Mouse (Mus musculus) heart, embryonic 11.5 days (tissue): ENCODE data around the gene Ciao2a. TPM values are rescaled to one million over a fixed set of nuclear protein-coding genes. Genes with fewer than 3 reads are reported as not detected.

ENCODE experiments used
- ATAC-seq: fragments of 200-750 bp; cut with Nextera tagmentation; replicated peaks from 2 replicates; pipeline ENCODE4 v1.8.0; 2017; ENCODE audit warnings: moderate library complexity; ENCODE audit not compliant: insufficient number of reproducible peaks, low FRiP score, low TSS enrichment
- H3K27ac ChIP-seq: fragments of 300-500 bp; sonication (generic); 2 replicates; pipeline ENCODE4 v1.5.1; 2014; ENCODE audit warnings: mild to moderate bottlenecking, low read depth, low read length
- H3K27me3 ChIP-seq: fragments of 300-500 bp; sonication (generic); 2 replicates; pipeline ENCODE4 v1.6.1; 2014; ENCODE audit warnings: mild to moderate bottlenecking, low read length, mixed read lengths; ENCODE audit not compliant: control insufficient read depth, insufficient read depth
- H3K36me3 ChIP-seq: fragments of 300-500 bp; sonication (generic); 2 replicates; pipeline ENCODE4 v1.6.1; 2014; ENCODE audit warnings: mild to moderate bottlenecking, low read length, moderate library complexity, mixed read lengths; ENCODE audit not compliant: control insufficient read depth, insufficient read depth
- H3K4me1 ChIP-seq: fragments of 300-500 bp; sonication (generic); 2 replicates; pipeline ENCODE4 v1.6.1; 2014; ENCODE audit warnings: low read length; ENCODE audit not compliant: control insufficient read depth, insufficient read depth
- H3K4me2 ChIP-seq: fragments of 300-500 bp; sonication (generic); 2 replicates; pipeline ENCODE4 v1.6.1; 2014; ENCODE audit warnings: mild to moderate bottlenecking, moderate library complexity
- H3K4me3 ChIP-seq: fragments of 300-500 bp; sonication (generic); 2 replicates; pipeline ENCODE4 v1.5.1; 2014; ENCODE audit warnings: low read depth, low read length
- H3K9ac ChIP-seq: fragments of 300-500 bp; sonication (generic); 2 replicates; pipeline ENCODE4 v1.6.1; 2014; ENCODE audit warnings: mild to moderate bottlenecking, low read depth, low read length, moderate library complexity
- H3K9me3 ChIP-seq: fragments of 300-500 bp; sonication (generic); replicated peaks from 2 replicates; pipeline ENCODE4 v1.6.1; 2016; ENCODE audit warnings: low read length; ENCODE audit not compliant: control insufficient read depth
- WGBS: fragments of 180-500 bp; shearing (Covaris S2); extraction: QIAGEN DNeasy Blood & Tissue Kit; methylation state at CpG from one replicate; pipeline ENCODE4 v1.1.7; 2014; ENCODE audit not compliant: insufficient replicate concordance; 5-methylcytosine and 5-hydroxymethylcytosine counted together
- polyA plus RNA-seq: library from polyadenylated mRNA; unstranded; fragments of >200 nt; fragmentation: Nextera tagmentation; extraction: Ambion mirVana; gene quantifications from 2 replicates; pipeline ENCODE4 v1.2.1, GENCODE M21; 2014

Gene Ciao2a
- polyA plus RNA-seq, 1 experiment from 2014 or later = 178 TPM

DNA sequence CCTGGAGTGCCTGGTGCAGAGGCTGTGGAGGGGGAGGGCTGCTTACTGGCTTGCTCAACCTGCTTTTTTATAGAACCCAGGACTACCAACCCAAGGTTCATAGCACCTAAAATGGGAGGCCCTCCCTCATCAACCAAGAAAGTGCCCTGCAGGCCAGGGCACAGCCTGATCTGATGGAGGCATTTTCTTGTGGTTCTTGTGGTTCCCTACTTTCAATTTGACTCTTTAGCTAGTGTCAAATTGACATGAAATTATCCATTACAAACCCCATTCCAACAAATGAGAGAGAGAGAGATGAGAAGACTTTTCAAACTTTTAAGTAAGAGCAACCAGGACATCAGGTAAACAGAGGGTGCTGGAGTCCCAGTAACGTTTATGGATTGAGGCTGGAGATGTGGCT is 15.9 kb downstream of the Ciao2a start:
- no peak overlapping the region for H3K27ac ChIP-seq
- H3K4me1 ChIP-seq = no peaks in the 10 kb centered on the region
- H3K9ac ChIP-seq = no peak overlapping the region
- no peak overlapping the region for H3K4me2 ChIP-seq
- no peak overlapping the region for H3K4me3 ChIP-seq
- peaks cover 20% of the 10 kb centered on the region for H3K36me3 ChIP-seq
- H3K27me3 ChIP-seq = no peaks in the 10 kb centered on the region
- ATAC-seq = no peak
- no peaks in the 10 kb centered on the region for H3K9me3 ChIP-seq
- WGBS = 61% methylated on average over 1 of the region's 1 CpGs

DNA sequence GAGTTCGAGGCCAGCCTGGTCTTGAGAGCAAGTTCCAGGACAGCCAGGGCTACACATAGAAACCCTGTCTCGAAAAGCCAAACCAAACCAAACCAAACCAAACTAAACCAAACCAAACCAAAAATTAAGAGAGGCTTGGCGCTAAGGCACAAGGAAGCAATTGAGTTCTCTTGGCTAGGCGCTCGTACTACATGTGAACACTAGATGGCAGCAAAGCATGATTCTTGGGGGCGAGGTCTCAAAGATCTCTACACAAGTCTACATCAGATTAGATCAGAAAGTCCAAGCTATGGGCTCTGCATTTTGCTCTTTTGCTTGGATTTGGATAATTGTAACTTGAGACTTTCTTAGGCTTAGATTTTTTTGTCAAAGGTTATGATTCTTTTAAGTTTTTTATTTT is 17.8 kb downstream of the Ciao2a start:
- no peak for ATAC-seq
- Histone ChIP-seq H3K4me1 (no peaks in the 10 kb centered on the region), H3K27me3 (no peaks in the 10 kb centered on the region), H3K9me3 (no peaks in the 10 kb centered on the region), H3K9ac (no peak overlapping the region), H3K4me2 (no peak overlapping the region), H3K27ac (no peak overlapping the region), H3K4me3 (no peak overlapping the region), H3K36me3 (peaks cover 13% of the 10 kb centered on the region)
- 8% methylated on average over 6 of the region's 6 CpGs for WGBS

DNA sequence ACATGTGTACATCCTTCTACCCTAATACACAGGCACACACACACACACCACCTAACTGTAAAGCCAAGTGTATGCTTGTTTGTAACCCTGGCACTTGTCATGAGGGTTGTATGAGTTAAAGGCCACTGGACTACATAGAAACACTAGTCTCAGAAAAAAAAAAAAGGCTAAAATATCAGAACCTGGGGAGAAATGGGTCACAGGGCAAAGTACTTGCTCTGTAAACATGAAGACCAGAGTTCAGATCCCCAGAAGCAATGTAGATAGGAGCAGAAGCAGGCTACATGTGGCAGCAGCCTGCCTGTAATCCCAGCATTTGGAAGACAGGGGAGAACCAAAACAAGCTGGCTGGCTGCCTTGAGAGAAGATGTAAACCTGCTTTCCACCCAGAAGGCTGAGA is 19.7 kb downstream of the Ciao2a start:
- H3K4me1 ChIP-seq = no peaks in the 10 kb centered on the region
- H3K9ac ChIP-seq = no peak overlapping the region
- no peaks in the 10 kb centered on the region for H3K9me3 ChIP-seq
- ATAC-seq = no peak
- no peaks in the 10 kb centered on the region for H3K27me3 ChIP-seq
- no peak overlapping the region for H3K4me2 ChIP-seq
- no peaks in the 10 kb centered on the region for H3K36me3 ChIP-seq
- no peak overlapping the region for H3K27ac ChIP-seq
- no peak overlapping the region for H3K4me3 ChIP-seq

DNA sequence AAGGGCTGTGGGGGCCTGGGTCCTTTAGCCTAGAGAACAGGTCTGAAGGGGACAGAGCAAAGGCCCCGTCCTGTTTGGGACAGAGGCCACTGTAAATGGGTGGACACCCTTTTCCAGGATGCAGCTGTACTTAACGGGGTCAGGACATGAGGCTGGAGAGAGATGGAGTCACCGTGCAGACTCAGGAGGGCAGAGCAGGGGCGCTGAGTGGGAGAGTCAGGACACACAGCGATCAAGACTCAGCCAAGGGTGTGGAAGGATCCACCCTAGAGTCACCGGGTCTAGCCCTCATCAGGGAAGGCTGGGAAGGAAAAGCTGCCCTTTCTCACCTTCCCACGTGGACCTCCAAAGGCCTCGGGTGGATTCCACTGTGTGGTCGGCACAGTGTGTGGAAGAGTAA is 25.6 kb downstream of the Ciao2a start:
- Histone ChIP-seq H3K9me3 (no peaks in the 10 kb centered on the region), H3K4me2 (no peak overlapping the region), H3K4me3 (no peak overlapping the region), H3K27ac (no peak overlapping the region), H3K9ac (no peak overlapping the region), H3K36me3 (no peaks in the 10 kb centered on the region), H3K4me1 (peaks cover 3% of the 10 kb centered on the region; the same call in 1 of the 2 replicates), H3K27me3 (0 out of 2 replicates have a peak, but pooled peaks cover 3% of the 10 kb centered on the region)
- ATAC-seq = no peak
- WGBS = 44% methylated on average over 9 of the region's 9 CpGs

DNA sequence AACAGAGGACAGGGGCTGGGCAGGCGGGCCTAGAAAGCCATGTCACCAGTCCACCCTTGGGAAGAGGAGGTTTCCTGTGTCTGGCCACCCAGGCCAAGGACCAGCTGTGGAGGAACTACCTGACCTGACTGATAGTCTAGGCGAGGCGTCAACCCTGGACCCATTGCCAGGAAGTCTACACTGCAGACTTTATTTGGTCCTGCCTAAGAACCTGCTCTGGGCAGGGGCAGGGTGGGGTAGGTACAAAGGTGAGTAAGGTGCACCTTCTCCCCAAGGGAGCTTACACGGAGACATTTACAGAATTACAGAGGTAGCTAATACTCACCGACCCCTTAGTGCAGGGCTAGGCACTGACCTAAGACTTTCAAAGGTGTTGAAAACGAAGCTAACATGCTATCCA is 27.2 kb downstream of the Ciao2a start:
- no peak for ATAC-seq
- H3K4me3 ChIP-seq = no peak overlapping the region
- H3K4me2 ChIP-seq = no peak overlapping the region
- H3K4me1 ChIP-seq = peaks cover 3% of the 10 kb centered on the region; the same call in 1 of the 2 replicates
- no peak overlapping the region for H3K27ac ChIP-seq
- no peaks in the 10 kb centered on the region for H3K9me3 ChIP-seq
- no peak overlapping the region for H3K9ac ChIP-seq
- WGBS = 75% methylated on average over 6 of the region's 6 CpGs
- no peaks in the 10 kb centered on the region for H3K36me3 ChIP-seq
- peaks cover 6% of the 10 kb centered on the region for H3K27me3 ChIP-seq

DNA sequence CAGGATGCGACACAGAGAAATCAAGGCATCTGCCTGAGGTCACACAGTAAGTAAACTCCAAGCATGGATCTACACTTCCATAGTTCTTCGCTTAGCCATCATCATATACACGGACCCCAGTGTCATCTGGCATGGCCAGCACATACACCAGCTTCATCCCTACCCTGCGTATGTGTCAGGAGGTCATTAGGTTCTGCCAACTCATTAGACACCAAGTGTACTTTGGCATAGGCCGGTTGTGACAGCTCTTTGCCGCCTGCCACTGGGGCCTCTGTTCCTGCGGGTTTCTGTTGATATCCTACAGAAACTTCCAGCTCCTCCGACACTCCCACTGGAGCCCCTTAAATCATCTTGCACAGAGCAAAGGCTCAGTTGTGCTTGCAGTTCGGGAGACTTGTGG is 27.6 kb downstream of the Ciao2a start:
- 86% methylated on average over 9 of the region's 9 CpGs for WGBS
- H3K9me3 ChIP-seq = no peaks in the 10 kb centered on the region
- H3K27ac ChIP-seq = no peak overlapping the region
- H3K4me3 ChIP-seq = no peak overlapping the region
- no peak overlapping the region for H3K9ac ChIP-seq
- peaks cover 3% of the 10 kb centered on the region; the same call in 1 of the 2 replicates for H3K4me1 ChIP-seq
- no peak overlapping the region for H3K4me2 ChIP-seq
- ATAC-seq = no peak
- H3K36me3 ChIP-seq = no peaks in the 10 kb centered on the region
- H3K27me3 ChIP-seq = peaks cover 10% of the 10 kb centered on the region

DNA sequence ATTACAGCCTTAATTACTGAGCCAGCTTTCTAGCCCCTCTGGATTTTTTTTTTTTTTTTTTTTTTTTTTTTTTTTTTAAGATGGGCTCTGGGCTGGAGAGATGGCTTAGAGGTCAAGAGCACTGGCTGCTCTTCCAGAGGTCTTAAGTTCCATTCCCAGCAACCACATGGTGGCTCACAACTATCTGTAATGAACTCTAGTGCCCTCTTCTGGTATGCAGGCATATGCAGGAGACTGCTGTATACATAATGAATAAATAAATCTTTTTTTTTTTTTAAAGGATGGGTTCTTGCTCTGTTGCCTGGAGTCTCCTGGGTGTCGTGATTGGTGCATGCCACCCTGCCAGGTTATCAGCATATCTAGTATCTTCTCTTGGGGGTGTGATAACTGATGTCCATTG is 29.1 kb downstream of the Ciao2a start:
- Histone ChIP-seq H3K27me3 (peaks cover 11% of the 10 kb centered on the region), H3K36me3 (no peaks in the 10 kb centered on the region), H3K4me1 (peaks cover 3% of the 10 kb centered on the region; the same call in 1 of the 2 replicates), H3K4me2 (no peak overlapping the region), H3K9me3 (no peaks in the 10 kb centered on the region), H3K9ac (no peak overlapping the region), H3K4me3 (no peak overlapping the region), H3K27ac (no peak overlapping the region)
- no peak for ATAC-seq
- WGBS = 70% methylated on average over 1 of the region's 1 CpGs

DNA sequence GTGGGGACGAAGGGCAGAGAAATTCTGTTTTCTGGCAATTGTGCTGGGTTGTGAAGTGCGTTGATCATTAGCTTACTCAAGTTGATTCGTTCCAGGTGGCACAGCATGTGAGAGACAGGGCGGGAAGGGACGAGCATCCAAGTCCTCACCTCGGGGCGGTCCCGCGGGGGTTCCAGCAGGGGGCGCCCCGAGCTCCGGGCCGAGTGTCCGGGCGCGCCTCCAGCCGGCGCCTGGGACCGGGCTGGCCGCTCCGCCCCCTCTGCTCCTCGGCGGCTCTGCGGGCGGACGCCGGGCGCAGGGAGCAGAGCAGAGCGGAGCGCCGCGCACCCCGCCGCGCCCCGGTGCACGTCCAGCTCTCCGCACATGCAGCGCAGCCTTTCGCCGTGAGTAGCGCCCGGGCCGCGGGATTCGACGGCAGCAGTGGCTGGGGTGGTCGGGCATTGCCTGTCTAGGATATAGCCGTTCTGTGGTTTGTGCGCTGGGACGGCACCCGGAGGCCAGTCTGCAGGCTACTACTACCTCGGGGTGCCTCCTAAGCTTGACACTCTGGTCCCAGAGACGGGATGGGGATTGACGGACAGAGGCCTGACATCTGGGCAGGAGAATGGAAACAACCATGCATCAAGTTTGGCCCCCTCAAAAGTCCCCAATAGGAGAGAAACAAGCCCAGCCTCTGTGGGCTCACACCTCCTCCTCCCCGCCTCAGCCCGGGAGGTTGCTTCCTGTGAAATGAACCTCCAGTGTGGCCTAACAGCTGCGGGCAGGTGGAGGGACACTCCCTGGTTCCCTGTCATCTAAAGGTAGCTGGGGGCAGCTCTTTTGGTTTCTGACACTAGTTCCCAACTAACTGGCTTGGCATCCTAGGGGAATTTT is 31.8 kb downstream of the Ciao2a start, which contains the start of gene Dapk2:
Dapk2 (plus strand) TSS at position 266 of the 873 bp plus-strand sequence.
- H3K27ac ChIP-seq = 0 out of 2 replicates have a peak within 1 kb of the TSS, but pooled peaks have one; percentile 24
- peak within 1 kb of the TSS; percentile 85 for H3K4me2 ChIP-seq
- H3K36me3 ChIP-seq = no peaks in the 10 kb centered on the region
- H3K27me3 ChIP-seq = peaks cover 11% of the 10 kb centered on the region
- no peaks in the 10 kb centered on the region; the same call in 1 of the 2 replicates for H3K4me1 ChIP-seq
- H3K9me3 ChIP-seq = no peaks in the 10 kb centered on the region
- 2% methylated on average over 58 of the region's 58 CpGs for WGBS
- ATAC-seq = peak; percentile 87
- H3K4me3 ChIP-seq = peak within 1 kb of the TSS; percentile 58
- H3K9ac ChIP-seq = peak within 1 kb of the TSS; percentile 78
